Mouse (Mus musculus) right cerebral cortex, postnatal 25 days (tissue): ENCODE measurements around the gene Pcdh7.
"Not testable (repeated sequence)": the region's sequence is repeated elsewhere in the genome, so short reads cannot be mapped to it uniquely, and the experiment has no call there.

Source experiments
- DNase-seq: peaks from one replicate; pipeline ENCODE4 v3.0.0; 2022

Pcdh7 gene

DNA sequence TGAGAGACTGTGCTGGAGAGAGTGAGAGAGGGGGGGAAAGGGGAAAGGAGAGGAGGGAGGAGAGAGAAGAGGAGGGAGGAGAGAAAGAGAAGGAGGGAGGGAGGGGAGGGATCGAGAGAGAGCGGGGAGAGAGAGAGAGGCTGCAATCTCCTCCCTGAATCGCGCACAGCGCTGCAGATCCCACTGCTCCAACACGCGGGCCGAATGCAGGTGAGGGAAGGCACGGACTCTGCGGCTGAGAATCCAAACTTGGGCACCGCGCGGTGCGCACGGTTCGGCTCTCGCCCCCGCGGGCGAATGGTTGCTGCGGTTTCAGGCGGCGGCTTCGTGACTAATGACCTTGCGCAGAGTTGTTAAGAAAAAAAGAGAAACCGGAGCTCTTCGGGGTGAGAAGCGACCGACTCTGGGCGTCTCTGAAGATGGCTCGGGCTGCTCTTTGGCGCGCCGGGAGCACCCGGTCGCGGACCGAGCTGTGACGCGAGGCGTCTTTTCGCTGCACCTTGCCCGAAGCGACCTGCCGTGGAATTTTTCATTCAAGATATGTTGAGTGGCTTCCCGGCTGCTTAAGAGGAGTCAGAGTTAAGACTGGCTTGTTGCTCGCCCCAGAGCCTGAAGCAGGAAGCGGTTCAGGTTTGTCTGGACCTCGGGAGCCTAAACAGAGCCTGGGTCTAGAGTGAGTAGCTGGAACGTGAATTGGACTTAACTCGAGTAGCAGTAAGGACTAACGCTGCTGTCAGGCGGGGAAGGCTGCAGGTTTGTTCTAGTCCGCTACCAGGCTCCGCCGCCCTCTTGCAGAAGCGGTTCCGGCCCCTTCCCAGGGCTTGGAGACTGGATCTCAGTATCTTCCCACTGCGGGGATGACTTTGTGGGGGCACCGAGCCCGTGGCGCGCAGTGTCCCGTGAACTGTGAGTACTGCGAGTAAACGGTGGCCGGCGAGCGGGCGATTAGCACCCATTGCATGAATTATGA, at the start of gene Pcdh7:
Pcdh7 (plus strand) TSS at position 62 of the 970 bp plus-strand sequence.
- peak; percentile 77 for DNase-seq

DNA sequence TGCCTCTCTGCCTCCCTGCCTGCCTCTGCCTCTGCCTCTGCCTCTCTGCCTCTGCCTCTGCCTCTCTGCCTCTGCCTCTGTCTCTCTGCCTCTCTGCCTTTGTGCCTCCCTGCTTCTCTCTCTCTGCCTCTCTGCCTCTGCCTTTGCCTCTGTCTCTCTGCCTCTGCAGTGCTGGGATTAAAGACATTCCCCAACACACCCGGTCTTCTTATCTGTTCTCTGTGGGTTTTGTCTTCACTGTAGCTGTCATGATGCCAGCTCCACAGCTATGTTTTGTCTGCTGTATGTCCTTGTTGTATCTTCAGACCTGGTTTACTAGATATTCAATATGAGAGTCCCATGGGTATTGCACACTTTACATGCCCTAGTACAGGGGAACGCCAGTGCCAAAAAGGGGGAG, 40.8 kb upstream of the Pcdh7 start:
- not testable (repeated sequence) for DNase-seq

DNA sequence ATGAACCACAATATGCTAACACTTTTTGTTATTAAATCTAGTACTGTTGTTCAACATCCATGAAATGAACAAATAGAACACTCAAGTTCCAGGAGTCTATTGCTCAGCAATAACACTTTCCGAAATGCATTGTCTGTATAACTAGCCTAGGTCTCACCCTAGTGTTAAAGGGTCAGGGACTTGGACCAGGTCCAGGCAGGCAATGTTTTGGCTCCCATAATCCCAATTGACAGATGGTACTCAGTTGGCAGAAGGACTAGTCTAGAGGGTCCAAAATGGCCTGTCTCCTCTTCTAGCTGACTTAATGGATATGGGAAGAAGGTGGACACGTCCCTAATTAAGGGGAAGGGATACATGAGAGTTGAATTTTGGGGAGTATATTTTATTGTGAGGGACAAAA, 9.4 kb upstream of the Pcdh7 start:
- DNase-seq: no peak

DNA sequence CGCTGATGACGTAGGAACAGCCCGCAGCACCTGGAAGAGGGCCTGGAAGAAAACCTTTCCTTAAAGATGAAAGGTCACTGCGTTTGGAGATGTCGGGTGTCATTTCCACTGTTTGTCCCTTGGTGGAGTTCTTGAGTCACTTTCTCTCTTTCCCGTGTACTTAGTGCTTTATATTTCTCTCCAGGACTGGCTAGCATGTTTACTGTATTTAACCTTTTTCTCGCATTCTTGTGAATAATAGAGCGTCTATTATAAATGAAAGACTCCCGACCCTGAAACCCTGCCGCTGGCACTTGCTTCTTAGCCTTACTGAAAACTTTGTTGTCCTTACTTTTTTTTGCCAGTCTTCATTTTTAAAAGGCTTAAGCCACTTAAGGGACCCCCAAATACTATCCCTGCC, 3.8 kb upstream of the Pcdh7 start:
- DNase-seq: no peak

DNA sequence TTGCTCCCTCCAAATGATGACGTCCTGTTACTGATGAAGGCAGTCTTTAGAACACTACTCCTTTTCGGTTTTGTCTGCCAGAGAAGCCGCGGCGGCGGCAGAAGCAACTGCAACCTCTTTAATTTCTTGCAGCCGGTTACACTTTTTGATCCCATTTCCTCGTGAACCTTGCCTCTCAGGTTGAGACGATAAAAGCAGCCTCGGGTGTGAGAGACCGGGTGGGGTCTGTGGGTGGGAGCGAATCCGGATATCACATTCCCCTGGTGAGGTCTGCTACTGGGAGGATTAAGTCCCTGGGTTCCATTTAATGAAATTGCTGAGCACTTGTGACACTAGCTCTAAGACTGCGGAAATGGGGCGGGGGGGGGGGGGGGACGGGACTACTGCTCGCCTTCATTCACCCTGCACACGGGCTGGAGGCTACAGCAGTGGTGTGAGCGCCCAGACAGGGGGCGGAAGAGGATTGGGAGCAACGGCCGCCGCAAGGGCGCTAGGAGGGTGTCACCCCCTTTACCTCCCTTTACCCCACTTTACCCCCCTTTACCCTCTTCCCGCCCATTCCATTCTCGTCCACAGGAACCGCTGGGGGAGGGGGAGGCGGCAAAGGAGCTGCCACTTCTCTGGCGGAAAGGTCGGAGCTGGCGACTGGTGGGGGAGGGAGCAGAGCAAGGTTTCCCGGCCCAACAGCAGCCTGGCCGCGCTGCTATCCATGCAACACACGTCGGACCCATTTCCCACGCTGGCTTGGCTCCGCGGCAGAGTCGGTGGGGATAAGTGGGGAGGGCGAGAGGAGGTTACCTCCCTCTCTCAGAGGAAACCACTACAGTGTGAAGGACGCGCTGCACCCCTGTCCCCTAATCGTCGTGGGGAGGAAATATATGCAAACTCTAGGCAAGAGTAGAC, 2.9 kb upstream of the Pcdh7 start:
- DNase-seq: peak; percentile 73

DNA sequence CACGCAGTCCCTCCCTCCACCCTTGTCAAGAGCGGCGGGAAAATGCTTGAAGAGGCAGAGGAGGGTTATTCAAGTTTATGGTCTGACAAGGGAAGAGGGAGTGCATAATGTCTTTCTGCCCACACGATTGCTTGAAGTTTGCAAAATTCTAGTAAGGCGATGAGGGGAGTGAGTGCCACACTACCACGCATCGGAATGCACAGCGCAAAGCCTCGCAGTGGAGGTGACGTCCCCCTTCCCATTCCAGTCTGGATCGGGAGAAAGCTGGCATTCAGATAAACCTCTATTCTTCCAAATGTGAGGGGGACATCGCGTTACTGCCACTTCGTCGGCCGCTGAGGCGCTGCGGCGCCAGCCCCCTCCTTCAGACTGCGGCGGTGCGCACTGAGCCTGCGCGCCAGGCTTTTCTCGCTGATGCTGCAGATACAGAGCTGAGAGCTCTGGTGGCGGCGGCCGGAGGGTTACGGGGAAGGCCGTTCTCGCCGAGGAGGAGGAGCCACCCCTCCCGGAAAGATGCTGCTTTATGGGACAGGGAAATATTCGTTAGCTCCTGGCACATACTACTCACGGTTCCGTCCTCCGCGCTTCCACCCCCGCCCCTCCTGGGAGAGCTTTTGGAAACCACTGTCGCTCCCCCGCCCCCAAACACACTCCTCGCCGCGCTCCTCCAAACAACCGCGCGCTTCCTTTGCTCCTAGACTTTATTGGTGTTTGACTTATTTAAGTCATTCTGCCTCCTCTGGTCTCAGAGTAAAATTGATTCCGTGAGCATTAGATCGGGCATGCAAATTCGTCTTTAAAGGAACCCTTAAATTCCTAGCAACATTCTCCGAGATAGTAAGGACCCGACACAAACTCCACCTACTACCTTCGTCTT, 2.0 kb upstream of the Pcdh7 start:
- peak; percentile 89 for DNase-seq

DNA sequence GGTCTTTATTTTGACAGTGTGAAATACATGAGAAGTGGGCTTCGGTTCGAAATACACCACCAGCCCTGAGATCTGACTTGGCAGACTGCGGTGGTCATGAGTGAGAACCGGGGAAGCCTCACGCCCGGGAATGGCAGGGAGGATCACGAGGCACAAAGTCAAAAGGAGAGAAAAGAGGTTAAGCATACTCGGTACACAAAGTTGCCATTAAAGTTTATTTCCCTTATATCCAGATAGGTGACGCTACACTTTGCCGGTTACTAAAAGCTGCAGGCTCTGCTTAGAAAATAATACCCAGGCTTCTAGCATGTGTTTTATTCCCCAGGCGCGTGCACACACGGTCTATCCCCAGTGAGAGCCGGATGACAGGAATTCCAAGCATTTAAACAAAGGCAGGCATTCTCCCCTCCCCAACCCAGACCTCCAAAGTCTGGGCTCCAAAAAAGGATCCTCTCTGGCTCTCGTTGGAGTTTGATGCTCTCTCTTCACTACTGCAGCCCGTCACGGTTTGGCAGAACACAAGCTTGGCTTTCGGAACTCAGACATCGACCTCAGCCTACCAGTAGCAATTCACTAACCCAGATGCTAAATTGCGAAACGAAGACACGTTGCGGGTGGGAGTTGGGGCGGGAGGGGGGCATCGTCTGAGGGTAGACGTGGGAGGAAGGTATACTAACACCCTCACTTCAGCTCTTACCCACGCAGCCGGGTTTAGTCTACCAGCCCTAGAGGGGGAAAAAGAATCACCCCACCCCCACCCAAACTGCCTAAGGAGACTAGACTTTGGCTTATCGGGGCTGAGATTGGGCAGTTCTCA, 1.1 kb upstream of the Pcdh7 start:
- peak; percentile 67 for DNase-seq

DNA sequence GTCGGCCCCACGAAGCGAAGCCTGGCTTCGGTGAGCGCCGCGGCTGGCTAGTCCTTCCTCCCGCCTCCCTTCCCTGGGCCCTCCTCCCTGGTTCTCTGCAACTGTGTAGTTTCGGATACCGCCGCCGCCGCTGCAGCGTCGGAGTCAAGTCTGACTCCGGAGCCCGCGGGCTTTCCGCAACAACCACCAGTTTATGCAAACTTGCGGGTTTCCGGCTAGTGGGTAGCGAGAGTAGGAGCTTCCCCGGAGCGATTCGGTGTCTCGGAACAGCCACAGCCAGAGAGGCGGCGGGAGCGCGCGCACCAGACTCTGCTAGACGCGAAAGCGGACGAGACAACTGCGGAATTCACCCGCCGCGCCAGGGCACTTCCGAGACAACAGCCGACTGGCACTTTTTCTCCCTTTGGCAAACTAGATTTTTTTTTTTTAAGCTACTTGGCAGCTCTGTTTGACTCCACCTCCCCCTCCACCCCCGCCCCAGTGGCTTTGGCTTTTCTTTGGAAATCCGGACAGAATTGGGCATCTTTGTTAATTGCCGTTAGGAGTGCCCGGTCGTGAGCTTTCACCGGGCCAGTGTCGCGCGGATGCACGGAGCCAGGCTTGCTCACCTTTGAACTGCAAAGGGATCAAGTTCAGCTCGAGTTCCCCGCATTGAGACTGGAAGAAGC, 395 bp upstream of the Pcdh7 start:
- peak; percentile 71 for DNase-seq

DNA sequence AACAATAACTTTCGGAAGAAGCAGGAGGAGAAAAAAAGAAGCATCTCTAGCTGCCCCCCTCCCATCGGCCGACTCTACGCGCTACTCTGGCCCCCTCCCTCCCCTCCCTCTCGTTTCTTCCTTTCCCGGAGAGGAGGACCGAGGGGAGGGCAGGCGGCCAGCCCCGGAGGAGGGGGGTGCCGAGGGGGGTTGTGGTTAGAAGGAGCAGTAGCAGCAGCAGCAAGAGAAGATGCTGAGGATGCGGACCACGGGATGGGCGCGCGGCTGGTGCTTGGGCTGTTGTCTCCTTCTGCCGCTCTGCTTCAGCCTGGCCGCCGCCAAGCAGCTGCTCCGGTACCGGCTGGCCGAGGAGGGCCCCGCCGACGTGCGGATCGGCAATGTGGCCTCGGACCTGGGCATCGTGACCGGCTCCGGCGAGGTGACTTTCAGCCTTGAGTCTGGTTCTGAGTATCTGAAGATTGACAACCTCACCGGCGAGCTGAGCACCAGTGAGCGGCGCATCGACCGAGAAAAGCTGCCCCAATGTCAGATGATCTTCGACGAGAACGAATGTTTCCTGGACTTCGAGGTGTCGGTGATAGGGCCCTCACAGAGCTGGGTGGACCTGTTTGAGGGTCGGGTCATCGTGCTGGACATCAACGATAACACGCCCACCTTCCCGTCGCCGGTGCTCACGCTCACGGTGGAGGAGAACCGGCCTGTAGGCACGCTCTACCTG, 1.3 kb downstream of the Pcdh7 start:
- peak; percentile 75 for DNase-seq

DNA sequence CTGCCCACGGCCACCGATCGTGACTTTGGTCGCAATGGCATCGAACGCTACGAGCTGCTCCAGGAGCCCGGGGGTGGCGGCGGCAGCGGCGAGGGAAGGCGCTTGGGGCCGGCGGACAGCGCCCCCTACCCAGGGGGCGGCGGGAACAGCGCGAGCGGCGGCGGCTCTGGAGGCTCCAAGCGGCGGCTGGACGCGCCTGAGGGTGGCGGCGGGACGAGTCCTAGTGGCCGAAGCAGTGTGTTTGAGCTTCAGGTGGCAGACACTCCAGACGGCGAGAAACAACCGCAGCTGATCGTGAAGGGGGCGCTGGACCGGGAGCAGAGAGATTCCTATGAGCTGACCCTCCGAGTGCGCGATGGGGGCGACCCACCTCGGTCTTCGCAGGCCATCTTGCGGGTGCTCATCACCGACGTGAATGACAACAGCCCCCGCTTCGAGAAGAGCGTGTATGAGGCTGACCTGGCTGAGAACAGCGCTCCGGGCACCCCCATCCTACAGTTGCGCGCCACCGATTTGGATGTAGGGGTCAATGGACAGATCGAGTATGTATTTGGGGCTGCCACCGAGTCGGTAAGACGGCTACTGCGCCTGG, 1.9 kb downstream of the Pcdh7 start:
- DNase-seq: peak; percentile 79

DNA sequence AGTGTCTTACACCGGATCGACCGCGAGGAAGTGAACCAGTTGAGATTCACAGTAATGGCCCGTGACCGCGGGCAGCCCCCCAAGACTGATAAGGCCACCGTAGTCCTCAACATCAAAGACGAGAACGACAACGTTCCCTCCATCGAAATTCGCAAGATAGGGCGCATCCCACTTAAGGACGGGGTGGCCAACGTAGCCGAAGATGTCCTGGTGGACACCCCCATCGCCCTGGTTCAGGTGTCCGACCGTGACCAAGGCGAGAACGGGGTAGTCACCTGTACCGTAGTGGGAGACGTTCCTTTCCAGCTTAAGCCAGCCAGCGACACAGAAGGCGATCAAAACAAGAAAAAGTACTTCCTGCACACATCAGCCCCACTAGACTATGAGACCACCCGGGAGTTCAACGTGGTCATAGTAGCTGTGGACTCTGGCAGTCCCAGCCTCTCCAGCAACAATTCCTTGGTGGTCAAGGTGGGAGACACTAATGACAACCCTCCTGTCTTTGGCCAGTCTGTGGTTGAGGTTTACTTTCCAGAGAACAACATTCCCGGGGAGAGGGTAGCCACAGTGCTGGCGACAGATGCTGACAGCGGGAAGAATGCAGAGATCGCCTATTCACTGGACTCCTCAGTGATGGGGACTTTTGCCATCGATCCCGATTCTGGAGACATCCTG, 2.6 kb downstream of the Pcdh7 start:
- peak; percentile 31 for DNase-seq

DNA sequence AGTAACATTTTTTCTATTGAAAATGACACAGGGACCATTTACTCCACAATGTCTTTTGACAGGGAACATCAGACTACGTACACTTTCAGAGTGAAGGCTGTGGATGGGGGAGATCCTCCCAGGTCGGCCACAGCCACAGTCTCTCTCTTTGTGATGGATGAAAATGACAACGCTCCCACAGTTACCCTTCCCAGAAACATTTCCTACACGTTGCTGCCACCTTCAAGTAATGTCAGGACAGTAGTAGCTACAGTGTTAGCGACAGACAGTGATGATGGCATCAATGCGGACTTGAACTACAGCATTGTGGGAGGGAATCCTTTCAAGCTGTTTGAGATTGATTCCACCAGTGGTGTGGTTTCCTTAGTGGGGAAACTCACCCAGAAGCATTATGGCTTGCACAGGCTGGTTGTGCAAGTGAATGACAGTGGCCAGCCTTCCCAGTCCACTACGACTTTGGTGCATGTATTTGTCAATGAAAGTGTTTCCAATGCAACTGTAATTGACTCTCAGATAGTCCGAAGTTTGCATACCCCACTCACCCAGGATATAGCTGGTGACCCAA, 3.5 kb downstream of the Pcdh7 start:
- DNase-seq: peak; percentile 22

DNA sequence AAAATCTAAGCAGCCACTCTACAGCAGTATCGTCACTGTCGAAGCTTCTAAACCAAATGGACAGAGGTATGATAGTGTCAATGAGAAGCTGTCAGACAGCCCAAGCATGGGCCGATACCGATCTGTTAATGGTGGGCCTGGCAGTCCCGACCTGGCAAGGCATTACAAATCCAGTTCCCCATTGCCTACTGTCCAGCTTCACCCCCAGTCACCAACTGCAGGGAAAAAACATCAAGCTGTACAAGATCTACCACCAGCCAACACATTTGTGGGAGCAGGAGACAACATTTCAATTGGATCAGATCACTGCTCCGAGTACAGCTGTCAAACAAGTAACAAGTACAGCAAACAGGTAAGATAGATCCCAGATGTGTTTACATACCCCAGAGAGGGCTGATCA, 4.2 kb downstream of the Pcdh7 start:
- DNase-seq: peak; percentile 19

DNA sequence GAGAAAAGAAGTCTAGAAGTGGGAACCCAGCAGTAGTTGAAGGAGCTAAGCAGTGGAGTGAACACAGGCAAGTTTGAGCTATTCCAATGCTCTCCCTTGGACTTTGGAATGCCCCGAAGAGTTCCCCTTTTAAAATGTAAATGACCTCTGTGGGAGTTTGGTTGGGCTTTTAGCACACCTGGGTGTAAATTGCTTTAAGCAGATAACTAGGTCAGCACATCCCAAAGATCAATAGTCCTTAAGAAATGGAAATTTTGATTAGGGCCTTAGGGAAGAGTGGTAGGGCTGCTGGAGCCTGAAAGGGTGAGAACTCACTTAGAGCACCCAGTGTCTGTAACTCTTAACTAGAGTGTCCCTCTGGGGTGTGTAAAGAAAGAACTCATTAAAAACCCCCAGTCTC, 15.7 kb downstream of the Pcdh7 start:
- DNase-seq: no peak

DNA sequence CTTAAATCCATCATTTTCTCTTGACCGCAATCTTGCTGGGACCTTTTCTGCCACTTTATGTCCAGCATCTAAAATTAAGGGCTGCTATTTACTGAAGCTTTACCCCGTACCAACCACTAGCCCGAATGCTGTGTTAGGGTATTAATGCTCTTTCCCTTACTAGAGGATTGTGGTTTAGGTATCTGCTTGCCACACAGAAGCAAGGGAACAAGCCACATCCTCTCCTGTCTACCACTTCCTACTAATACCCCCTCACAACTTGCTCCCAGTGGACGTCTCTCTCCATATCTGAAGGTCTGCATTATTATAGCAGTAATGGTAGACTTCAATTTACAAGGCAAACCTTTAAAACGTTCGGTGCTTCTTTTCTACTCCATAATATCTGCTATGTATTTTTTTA, 18.0 kb downstream of the Pcdh7 start:
- no peak for DNase-seq

DNA sequence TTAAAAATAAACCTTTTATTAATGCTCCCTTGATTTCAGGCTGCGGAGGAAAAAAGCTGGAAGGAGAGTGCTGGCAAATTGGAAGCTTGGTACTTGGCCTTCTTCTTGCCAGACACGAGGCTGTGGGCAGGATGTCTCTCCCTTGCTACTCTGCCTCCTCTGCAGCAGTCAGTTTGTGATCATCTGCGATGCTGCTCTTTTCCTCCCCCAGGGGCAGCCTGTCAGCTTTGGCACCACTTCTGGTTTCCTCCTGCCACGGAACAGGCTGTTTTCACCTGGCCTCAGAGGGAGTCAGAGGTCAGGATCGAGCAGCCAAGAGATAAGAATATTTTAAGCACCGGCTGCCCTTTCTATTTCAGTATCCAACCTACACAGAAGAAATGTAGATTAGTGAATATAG, 25.2 kb downstream of the Pcdh7 start:
- no peak for DNase-seq

DNA sequence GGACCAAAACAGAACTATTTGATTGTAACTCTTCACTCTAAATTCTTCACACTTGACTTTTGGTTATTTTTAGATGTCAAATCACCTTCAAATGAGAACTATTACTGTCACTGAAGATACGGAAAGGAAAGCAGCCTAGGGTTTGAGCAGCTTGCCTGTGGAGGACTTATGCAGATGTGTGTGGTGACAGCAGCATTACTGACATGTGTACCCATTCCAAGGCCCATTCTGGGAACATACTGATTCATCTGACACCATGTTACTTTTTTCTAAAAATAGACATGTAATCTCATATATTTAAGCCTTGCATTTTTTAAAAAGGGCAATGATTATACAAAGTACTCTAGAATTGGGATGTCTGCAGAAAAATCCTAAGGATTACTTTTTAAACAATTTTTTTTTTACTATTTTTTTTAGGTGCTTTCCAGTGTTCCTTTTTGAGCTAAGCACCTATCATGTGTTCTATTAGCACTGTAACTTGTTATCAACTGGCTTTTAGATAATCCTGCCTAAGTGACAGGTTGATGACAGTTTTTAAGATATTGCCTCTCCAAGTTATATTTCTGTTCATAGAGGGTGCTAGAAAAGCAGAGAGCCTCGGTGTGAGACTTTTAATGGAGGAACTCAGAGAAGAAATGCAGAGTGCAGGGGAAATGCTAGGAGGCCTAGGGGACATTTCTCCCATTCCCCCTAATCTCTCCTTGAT, 26.3 kb downstream of the Pcdh7 start:
- no peak for DNase-seq

DNA sequence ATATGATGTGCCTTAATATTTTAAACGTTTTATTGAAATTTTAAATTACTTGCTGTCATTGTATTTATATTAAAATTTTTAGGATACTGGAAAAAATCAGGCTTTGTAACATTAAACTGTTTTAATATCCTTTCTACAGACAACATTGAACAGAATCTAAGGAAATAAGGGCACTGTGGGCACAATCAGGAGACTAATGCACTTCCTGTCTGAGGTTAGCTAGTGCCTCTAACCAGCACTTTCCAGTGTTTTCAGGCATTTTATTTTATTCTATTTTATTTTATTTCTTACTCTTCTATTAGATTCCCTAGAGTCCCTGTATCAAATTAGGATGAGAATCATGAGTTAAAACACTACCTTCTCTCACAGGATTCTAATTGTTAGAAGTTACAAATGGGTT, 28.1 kb downstream of the Pcdh7 start:
- DNase-seq: no peak
